In the genomic region with DNA sequence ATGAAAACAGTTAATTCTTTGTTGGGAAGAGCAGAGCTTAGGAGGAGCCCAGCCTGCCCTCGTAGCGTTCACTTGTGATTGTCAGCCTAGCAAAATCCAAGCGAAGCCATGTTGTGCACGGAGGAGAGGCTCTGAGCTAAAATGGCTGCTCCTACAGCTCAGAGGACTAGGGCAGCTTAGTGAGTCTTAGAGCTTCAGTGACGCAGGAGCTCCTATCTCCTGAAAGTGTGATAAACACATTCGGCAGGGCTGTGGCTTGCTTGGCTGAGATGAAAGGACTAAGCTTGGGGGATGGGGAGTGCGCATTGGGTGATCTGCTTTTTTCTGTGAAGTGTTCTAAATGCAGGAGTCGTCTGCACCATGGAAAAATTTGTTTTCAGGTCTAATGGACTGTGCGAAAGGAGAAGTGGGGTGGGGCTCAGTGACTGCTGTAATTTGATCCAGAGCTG, we compare ENCODE assay signal across 8 mouse cellular contexts.
DNase-seq lines count a peak whose midpoint lies in the region; ATAC-seq and TF ChIP-seq lines count a peak whose summit lies in the region.

No protein-coding gene starts in this region.

- peak overlapping the region; percentile 64 for H3K27ac ChIP-seq in cortical plate, adult 2 months (ENCODE audit: insufficient read depth, low read length)
- peak overlapping the region; percentile 90 for H3K27ac ChIP-seq in kidney, embryonic 14.5 days (ENCODE audit: low read depth, low read length)
- H3K27ac ChIP-seq in liver, adult 2 months (replicated peaks; ENCODE audit: insufficient read depth, low read depth, low read length) = no peak overlapping the region
- H3K27ac ChIP-seq in midbrain, postnatal 0 days (ENCODE audit: low read depth, low read length) = peak overlapping the region; percentile 90
- peak overlapping the region; percentile 81 for H3K27ac ChIP-seq in stomach, postnatal 0 days (replicated peaks)

- TF ChIP-seq EP300 in stomach, postnatal 0 days (optimal IDR thresholded peaks at IDR 0.05) = no peak

- H3K79me2 ChIP-seq in liver, adult 2 months (ENCODE audit: control insufficient read depth, insufficient read depth, low read length) = no peaks in the 10 kb centered on the region

- peak; percentile 86 for ATAC-seq in kidney, embryonic 14.5 days (ENCODE audit: low FRiP score, low TSS enrichment)
- ATAC-seq in midbrain, postnatal 0 days (ENCODE audit: low FRiP score) = peak; percentile 87
- ATAC-seq in stomach, postnatal 0 days (ENCODE audit: low FRiP score, low TSS enrichment) = peak; percentile 88

- peak overlapping the region; percentile 39 for H3K4me2 ChIP-seq in kidney, embryonic 14.5 days (replicated peaks; ENCODE audit: low read depth, low read length)
- peak overlapping the region; percentile 22; the same call in 1 of the 2 replicates for H3K4me2 ChIP-seq in midbrain, postnatal 0 days (ENCODE audit: low read depth, low read length, poor library complexity, severe bottlenecking)
- H3K4me2 ChIP-seq in stomach, postnatal 0 days (replicated peaks; ENCODE audit: low read depth) = peak overlapping the region; percentile 54

- peaks cover 6% of the 10 kb centered on the region for H3K4me1 ChIP-seq in cortical plate, adult 2 months (ENCODE audit: control insufficient read depth, insufficient read depth, low read length)
- H3K4me1 ChIP-seq in kidney, embryonic 14.5 days (ENCODE audit: control insufficient read depth, insufficient read depth, low read length) = peaks cover 26% of the 10 kb centered on the region
- H3K4me1 ChIP-seq in liver, adult 2 months (ENCODE audit: control insufficient read depth, insufficient read depth, low read length) = peaks cover 10% of the 10 kb centered on the region
- peaks cover 24% of the 10 kb centered on the region; the same call in 1 of the 2 replicates for H3K4me1 ChIP-seq in midbrain, postnatal 0 days (ENCODE audit: insufficient read depth, low read length)
- H3K4me1 ChIP-seq in stomach, postnatal 0 days (replicated peaks; ENCODE audit: control insufficient read depth, insufficient read depth) = peaks cover 13% of the 10 kb centered on the region

- H3K4me3 ChIP-seq in cortical plate, adult 2 months (ENCODE audit: insufficient read depth, low read length) = no peak overlapping the region
- H3K4me3 ChIP-seq in kidney, embryonic 14.5 days (ENCODE audit: low read length) = peak overlapping the region; percentile 13; the same call in 1 of the 2 replicates
- H3K4me3 ChIP-seq in liver, adult 2 months (ENCODE audit: insufficient read depth, low read depth, low read length) = no peak overlapping the region
- no peak overlapping the region for H3K4me3 ChIP-seq in midbrain, postnatal 0 days (ENCODE audit: low read depth, low read length)
- no peak overlapping the region for H3K4me3 ChIP-seq in stomach, postnatal 0 days (ENCODE audit: low read depth, low read length)

- TF ChIP-seq POLR2A in cortical plate, adult 2 months (IDR thresholded peaks at IDR 0.05; ENCODE audit: extremely low read depth, insufficient read depth, low read length) = no peak
- TF ChIP-seq POLR2A in liver, adult 2 months (IDR thresholded peaks at IDR 0.05; ENCODE audit: extremely low read depth, insufficient read depth, low read length) = no peak

- peak overlapping the region; percentile 37 for H3K9ac ChIP-seq in kidney, embryonic 14.5 days (ENCODE audit: low read depth, low read length)
- H3K9ac ChIP-seq in liver, adult 2 months (ENCODE audit: low read depth, low read length) = no peak overlapping the region
- peak overlapping the region; percentile 39 for H3K9ac ChIP-seq in midbrain, postnatal 0 days (replicated peaks; ENCODE audit: low read length, poor library complexity, severe bottlenecking)
- H3K9ac ChIP-seq in stomach, postnatal 0 days (ENCODE audit: low read length) = peak overlapping the region; percentile 41; the same call in 1 of the 2 replicates

- DNase-seq in adrenal gland, postnatal 14 days = peak; percentile 54
- DNase-seq in heart, adult 9 months (ENCODE audit: low spot score in 2 of 2) = peak; percentile 34 to 40
- peak; percentile 9 for DNase-seq in liver, adult 2 months (ENCODE audit: extremely low read depth, low read depth, low spot score)
- DNase-seq in midbrain, postnatal 0 days (ENCODE audit: low spot score) = peak; percentile 87
- DNase-seq in stomach, postnatal 0 days (ENCODE audit: low spot score) = peak; percentile 51
- DNase-seq in thymus, postnatal 36 days = no peak

- peaks cover 32% of the 10 kb centered on the region for H3K36me3 ChIP-seq in kidney, embryonic 14.5 days (ENCODE audit: control insufficient read depth, insufficient read depth, low read length)
- no peaks in the 10 kb centered on the region for H3K36me3 ChIP-seq in liver, adult 2 months (ENCODE audit: control insufficient read depth, insufficient read depth, low read length)
- H3K36me3 ChIP-seq in midbrain, postnatal 0 days (ENCODE audit: insufficient read depth, low read length) = peaks cover 32% of the 10 kb centered on the region
- H3K36me3 ChIP-seq in stomach, postnatal 0 days (ENCODE audit: control insufficient read depth, insufficient read depth, low read length) = peaks cover 8% of the 10 kb centered on the region; the same call in 1 of the 2 replicates

- no peaks in the 10 kb centered on the region for H3K27me3 ChIP-seq in kidney, embryonic 14.5 days (ENCODE audit: control insufficient read depth, insufficient read depth, low read length)
- H3K27me3 ChIP-seq in liver, adult 2 months (ENCODE audit: control insufficient read depth, insufficient read depth, low read length) = no peaks in the 10 kb centered on the region
- no peaks in the 10 kb centered on the region for H3K27me3 ChIP-seq in midbrain, postnatal 0 days (ENCODE audit: insufficient read depth, low read length)
- H3K27me3 ChIP-seq in stomach, postnatal 0 days (ENCODE audit: control insufficient read depth, insufficient read depth, low read length) = no peaks in the 10 kb centered on the region

- TF ChIP-seq CTCF in cortical plate, adult 2 months (IDR thresholded peaks at IDR 0.05; ENCODE audit: extremely low read depth, insufficient read depth, low read length) = no peak
- no peak for TF ChIP-seq CTCF in liver, adult 2 months (IDR thresholded peaks at IDR 0.05; ENCODE audit: low read depth, low read length)
- TF ChIP-seq CTCF in midbrain, postnatal 0 days (IDR thresholded peaks at IDR 0.05) = no peak
- no peak for TF ChIP-seq CTCF in stomach, postnatal 0 days (IDR thresholded peaks at IDR 0.05; ENCODE audit: low read depth)

- WGBS in kidney, embryonic 14.5 days = 11% methylated on average over 9 of the region's 9 CpGs
- 33% methylated on average over 9 of the region's 9 CpGs for WGBS in liver, adult 2 months
- WGBS in midbrain, postnatal 0 days = 8% methylated on average over 9 of the region's 9 CpGs
- 15% methylated on average over 9 of the region's 9 CpGs for WGBS in stomach, postnatal 0 days

- no peaks in the 10 kb centered on the region for H3K9me3 ChIP-seq in kidney, embryonic 14.5 days (ENCODE audit: control insufficient read depth, low read length)
- no peaks in the 10 kb centered on the region for H3K9me3 ChIP-seq in midbrain, postnatal 0 days (ENCODE audit: low read length)
- H3K9me3 ChIP-seq in stomach, postnatal 0 days (ENCODE audit: control insufficient read depth, low read length) = no peaks in the 10 kb centered on the region

Comparison
In these comparisons a context has a peak if more than half of its experiments do, and no peak if none do; other contexts are left out.
1. DNase-seq: peak in adrenal gland, postnatal 14 days (single experiment), heart, adult 9 months (2 of 2), liver, adult 2 months (single experiment), midbrain, postnatal 0 days (single experiment) and stomach, postnatal 0 days (single experiment); none in thymus, postnatal 36 days (0 of 2).
2. Peak in every context shown above with its lines, with median percentiles within 50 percentile points of each other: ATAC-seq and H3K4me2 ChIP-seq.